Mouse (Mus musculus) left cerebral cortex, postnatal 4 days (tissue): ENCODE measurements at regions not wholly inside any gene's neighbourhood (a gene's known extent, or its start where the extent isn't known, plus 50 kb on each side); places are given as distances from the start of the nearest gene placed in this dataset.

Experiments used
- DNase-seq: peaks from one replicate; pipeline ENCODE4 v3.0.0-alpha.2; 2022
- intact Hi-C: fragments of 180-260 bp; cut with DNase I; formaldehyde crosslinking; loops from one replicate; pipeline ENCODE4 v1.15.1; 2025

DNA sequence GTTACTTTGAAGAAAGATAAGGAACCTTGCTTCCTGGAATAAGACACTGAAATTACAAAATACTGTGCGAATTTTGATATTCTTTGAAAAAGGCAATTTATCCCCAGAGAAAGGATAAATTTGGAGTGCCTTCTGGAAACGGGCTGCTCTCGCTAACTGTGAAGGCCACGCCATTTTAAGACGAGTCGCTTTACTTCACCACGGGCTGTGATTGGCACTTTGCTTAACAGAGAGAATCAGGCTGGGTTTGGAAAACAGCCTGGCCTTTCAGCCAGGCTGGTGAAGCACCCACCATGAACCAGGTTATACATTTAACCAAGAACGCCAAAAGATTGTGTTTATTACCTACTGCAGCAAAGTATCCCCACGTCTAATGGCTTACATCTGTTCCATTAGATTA is 132.7 kb downstream of the Gm9817 start:
- no peak for DNase-seq
- intact Hi-C loops, result no loop called here

DNA sequence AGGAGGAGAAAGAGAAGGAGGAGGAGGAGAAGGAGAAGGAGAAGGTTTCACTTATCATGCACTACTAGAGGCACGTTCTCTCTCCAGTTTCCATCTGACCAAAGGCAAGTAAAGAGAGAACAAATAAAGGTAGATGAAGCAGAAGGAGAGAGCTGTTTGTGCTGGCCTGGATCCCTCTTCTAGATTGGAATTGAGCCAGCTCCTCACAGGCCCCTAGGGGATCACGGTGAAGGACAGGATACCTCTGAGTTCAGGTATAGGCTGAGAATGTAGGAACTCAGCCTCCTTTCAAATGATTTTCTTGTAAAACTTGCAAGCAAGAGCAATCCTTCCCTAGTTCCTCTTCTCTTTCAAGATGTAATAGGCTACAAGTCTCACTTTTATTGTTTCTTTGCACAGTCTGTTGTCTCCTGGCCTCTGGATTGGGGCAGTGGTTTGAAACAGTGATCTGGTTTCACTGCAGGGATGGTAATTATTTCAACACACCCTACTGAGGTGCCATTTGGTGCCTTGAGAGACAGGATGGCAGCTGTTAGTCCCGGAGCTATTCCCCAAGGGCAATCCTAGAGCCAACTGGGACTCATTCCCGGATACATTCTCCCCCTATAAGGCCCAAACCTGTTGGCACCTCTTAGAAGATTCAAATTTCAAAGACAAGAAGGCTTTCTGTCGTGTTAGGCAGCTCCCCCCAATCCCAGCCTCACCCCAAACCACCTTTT is 134.8 kb downstream of the Gm9817 start:
- peak; percentile 74 for DNase-seq
- intact Hi-C loops, result no loop called here

- no peak for DNase-seq
- intact Hi-C loops, result no loop called here
Measured at GRCm38 (mm10) chr13:45218251-45218650, 139.8 kb downstream of the Gm9817 start.

GRCm38 (mm10) chr13:45219671-45220070 is 141.2 kb downstream of the Gm9817 start:
- intact Hi-C loops, result no loop called here
- no peak for DNase-seq

DNA sequence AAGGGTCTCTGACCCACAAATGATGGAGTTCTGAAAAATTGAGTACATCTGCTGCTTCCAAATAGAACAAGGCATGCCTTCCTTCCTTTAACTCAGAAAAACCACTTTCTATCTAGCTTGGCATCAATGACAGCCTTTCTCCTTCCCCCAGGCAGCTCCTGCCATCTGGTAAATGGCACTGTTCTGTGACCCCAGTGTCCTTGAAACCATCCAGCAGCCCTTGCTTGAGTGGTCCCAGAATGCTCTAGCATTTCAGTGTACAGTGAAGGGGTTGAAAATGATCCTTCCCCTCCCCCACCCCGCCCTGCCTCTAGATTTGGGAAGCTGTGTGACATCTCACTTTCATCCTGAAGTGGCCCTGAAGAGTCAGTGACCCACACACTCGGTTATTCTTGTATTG is 152.3 kb downstream of the Gm9817 start:
- intact Hi-C loops, result no loop called here
- DNase-seq, result peak; percentile 22

DNA sequence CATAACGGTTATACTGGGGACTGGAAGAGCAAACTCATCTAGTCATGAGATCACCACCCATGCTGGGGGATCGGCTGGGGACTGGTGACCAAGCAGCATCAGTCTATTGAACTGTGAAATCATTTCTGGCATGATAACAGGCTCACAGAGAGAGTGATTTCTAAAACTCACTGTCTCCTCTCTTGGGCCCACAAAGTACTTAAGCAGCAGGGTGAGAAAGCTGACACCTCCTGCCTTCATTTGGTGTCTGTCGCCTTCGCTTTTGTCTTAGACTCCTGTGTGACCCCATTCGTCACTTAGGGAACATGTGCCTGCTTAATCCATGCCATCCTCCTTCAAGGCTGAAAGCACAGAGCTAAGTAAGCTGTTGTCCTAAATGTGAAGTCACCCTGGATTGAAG is 154.3 kb upstream of the Mylip start:
- no peak for DNase-seq
- intact Hi-C loops, result no loop called here

DNA sequence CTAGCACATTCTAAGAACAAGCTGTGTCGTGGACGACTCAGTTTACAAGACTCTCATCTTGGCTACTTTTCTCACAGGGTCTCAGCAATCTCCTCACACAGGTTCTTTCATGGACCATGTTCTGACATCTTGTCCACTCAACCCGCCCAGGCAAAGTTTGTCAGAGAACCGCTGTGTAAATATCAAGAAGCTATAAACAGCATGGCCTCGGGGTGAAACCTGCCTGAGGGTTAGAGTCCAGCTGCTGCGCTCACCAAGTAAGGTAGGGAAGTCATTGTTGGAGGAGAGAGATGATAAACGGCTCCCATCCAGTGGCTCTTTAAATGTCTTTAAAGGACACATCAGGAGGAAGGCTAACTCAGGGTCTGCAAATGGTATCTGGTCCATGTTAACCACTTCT is 151.3 kb upstream of the Mylip start:
- DNase-seq, result no peak
- intact Hi-C loops, result no loop called here

GRCm38 (mm10) chr13:45239153-45239552 is 150.4 kb upstream of the Mylip start:
- DNase-seq, result peak; percentile 50

DNA sequence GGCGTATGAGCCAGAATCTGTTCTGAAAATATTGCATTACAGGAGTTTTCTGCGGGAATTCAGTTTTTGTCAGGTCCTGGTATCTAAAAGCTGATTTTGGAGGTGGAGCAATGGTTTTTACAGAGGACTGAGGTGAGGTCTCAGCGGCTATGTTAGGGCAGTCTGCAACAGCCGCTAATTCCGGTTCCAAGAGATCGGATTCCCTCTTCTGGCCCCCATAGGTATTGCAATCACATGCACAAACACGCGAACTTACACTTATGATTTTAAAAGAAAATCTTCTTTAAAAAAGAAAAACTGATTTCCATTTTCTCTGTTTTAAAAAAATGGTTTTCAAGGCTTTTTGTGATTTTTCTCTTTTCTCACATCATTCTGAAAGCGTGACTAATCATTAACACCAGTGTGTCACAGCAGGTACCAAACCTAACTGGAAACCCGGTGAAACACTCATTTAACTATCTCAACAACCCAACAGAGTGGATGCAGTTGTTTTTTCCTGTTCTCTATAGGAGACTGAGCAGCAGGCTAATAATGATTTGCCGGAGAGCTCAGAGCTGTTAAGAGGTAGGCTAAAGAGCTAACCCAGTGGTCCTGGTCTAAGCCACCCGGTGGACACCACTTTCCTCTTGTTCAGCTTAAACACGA is 149.4 kb upstream of the Mylip start:
- no peak for DNase-seq
- intact Hi-C loops, result no loop called here

More at GRCm38 (mm10) chr13:45239153-45239552, 150.4 kb upstream of the Mylip start:
- intact Hi-C loops, result no loop called here

DNA sequence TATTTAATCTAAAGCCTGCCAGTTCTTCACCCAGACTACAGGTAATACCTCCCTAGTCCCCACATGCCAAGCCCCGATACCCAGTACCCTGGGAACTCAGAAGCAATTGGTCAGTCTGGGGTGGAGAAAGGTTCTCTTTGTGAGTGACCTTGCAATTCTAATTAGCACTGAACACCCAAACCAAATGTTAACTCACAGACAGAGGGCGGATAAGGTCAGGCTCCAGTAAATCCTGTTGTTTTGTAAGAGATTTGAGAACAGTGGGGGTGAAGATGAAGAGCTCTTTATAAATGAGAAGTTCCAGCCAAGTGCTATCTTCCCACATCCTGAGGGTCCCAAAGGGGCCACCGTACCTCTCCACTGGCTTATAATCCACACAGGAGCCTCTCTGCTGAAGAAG is 147.3 kb upstream of the Mylip start:
- no peak for DNase-seq
- intact Hi-C loops, result no loop called here

GRCm38 (mm10) chr13:45242750-45243149 is 146.8 kb upstream of the Mylip start:
- no peak for DNase-seq
- intact Hi-C loops, result no loop called here

- DNase-seq, result no peak
- intact Hi-C loops, result no loop called here
Measured at GRCm38 (mm10) chr13:45245651-45246050, 143.9 kb upstream of the Mylip start.

GRCm38 (mm10) chr13:45246341-45246740 is 143.2 kb upstream of the Mylip start:
- intact Hi-C loops, result no loop called here
- no peak for DNase-seq

DNA sequence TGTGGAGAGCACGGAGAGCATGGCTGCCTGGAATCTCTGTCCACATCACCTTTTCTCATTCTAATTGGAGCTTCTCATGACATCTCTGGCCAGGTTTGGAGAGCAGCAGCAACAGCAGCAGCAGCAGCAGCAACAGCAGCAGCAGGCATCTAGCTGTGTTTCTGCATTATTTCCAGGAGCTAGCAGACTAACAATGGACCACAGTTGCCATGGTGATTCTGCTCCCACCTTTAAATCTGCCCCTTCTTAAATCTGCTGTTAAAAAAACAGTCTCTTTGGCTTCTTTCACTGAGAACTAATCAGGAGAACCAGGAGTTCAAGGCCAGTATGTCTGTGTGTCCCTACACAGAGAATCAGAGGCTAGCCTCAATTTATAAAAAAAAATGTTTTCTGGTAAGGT is 139.5 kb upstream of the Mylip start:
- intact Hi-C loops, result no loop called here
- DNase-seq, result no peak

- intact Hi-C loops, result no loop called here
- no peak for DNase-seq
Measured at GRCm38 (mm10) chr13:45251068-45251467, 138.5 kb upstream of the Mylip start.

DNA sequence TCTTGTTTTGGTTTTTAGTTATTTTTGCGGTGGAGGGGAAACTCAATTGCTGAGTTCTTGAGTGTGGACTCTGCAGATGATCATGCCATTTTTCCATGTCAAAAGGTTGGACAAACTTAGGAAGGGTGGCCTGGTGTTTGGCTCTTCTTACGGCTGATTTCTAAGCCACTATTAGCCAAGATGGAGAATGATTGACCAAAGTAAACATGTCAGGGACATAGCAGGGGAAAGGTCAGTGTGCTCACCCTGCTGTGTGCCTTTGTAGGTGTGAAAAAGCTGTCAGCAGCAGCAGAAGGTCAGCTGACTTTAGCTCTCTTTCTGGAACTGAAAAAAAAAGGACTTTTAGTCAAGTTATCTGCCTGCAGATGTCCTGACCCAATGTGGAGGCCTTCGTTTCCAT is 137.4 kb upstream of the Mylip start:
- DNase-seq, result no peak
- intact Hi-C loops, result no loop called here

DNA sequence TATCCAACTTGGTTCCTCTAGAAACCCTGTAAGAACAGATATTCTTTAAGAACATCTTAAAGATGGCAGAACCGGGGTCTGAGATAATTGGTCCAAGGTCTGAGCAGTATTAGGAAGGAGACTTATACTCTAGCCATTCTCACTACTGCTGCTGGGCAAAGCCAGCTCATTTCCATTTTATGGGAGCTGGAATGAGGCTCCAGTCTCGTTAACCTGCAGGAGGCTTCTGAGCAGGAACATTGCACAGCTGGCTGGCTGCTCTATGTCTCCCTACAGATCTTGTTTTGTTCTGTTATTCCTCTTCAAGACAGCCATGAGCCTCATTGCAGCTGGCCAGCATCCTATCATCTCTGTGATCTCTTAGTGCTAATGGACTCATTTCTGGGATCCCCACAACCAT is 136.3 kb upstream of the Mylip start:
- no peak for DNase-seq
- intact Hi-C loops, result no loop called here

- DNase-seq, result peak; percentile 45
- intact Hi-C loops, result no loop called here
Measured at GRCm38 (mm10) chr13:45255277-45255676, 134.3 kb upstream of the Mylip start.

GRCm38 (mm10) chr13:45262011-45262410 is 127.5 kb upstream of the Mylip start:
- intact Hi-C loops, result no loop called here
- DNase-seq, result no peak

DNA sequence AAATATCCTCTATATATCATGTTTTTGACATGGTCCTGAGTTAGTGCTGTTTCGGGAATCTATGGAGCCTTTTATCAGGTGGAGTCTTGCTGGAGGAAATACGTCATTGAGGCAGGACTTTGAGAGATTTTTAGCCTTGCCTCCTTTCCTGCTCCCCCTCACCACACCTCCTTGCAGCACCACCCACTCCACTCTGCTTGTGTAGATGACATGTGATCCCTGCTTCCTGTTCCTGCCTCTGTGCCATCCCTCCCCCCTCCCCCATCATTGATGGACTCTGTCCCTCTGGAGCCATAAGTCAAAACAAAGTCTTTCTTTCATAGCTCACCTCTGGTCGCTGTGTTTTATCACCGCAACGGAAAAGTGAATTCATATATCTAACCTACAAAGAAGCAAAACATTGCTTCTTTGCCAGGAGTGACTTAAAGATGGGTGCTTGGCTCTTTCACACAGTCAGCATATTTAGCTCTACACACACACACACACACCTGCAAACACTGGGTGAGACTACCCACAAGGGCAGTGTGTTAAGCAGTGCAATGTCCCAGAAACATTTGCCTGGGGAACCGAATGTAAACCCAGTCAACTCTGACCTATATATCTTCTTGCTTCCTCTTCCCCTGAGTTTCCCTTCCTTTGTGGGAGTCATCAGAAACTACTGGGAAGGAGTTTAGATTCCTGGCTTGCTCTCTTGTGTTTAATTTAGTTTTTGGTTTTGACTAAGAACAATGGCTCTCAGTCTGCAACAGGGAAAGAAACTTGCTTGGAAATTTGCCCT is 123.1 kb upstream of the Mylip start:
- DNase-seq, result no peak
- intact Hi-C loops, result no loop called here

DNA sequence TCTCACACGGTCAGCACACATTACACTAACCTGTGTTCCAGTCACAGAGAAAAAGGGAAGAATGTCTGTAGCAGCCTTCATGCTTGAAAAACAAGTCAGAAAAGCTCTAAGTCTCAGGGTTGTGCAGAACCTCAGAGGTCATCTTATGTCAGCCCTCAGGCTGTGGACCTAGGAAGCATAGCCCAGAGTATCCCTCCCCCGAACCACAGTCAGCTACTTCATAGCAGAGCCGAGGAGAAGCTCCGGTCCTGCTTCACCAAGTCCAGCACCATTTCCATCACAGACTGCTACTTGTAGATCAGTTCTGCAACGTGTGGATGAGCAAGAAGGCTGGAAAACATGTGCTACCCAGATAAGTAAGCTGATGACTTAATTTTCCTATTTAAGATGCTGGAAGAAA is 122.1 kb upstream of the Mylip start:
- intact Hi-C loops, result no loop called here
- no peak for DNase-seq

GRCm38 (mm10) chr13:45267906-45268305 is 121.6 kb upstream of the Mylip start:
- intact Hi-C loops, result no loop called here
- DNase-seq, result no peak
